Mouse (Mus musculus) skeletal muscle tissue, adult 2 months (tissue): ENCODE results near the gene Mfsd6l.

Source experiments
- DNase-seq: peaks from one replicate; pipeline ENCODE4 v3.0.0-alpha.2; 2012; ENCODE audit warnings: low read depth, low spot score

The Mfsd6l gene

DNA sequence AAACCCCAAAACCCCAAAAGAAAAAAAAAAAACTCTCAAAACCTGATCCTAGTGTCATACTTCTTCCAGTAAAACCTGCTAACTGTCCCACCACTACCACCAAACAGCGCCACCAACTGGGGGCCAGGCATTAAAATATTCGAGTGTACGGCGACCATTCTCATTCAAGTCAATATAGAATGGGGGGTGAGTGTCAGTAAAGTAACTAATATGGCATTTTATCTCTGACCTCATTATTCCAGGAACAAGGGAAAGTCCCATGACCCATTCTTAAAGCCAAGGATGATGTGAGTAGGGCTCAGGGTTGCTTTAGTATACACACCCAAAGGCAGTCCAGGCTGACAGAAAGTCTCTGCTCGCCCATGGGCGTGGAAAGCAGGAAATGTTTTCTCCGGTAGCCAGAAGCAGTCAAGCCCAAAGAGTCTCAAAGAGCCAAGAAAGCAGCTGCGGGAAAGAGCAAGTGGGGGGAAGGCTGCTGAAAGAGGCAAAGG is 2.0 kb upstream of the Mfsd6l start:
- DNase-seq, result peak; percentile 46

- DNase-seq, result no peak
Observed at GRCm38 (mm10) chr11:68559546-68559945, 3.6 kb downstream of the Mfsd6l start.

DNA sequence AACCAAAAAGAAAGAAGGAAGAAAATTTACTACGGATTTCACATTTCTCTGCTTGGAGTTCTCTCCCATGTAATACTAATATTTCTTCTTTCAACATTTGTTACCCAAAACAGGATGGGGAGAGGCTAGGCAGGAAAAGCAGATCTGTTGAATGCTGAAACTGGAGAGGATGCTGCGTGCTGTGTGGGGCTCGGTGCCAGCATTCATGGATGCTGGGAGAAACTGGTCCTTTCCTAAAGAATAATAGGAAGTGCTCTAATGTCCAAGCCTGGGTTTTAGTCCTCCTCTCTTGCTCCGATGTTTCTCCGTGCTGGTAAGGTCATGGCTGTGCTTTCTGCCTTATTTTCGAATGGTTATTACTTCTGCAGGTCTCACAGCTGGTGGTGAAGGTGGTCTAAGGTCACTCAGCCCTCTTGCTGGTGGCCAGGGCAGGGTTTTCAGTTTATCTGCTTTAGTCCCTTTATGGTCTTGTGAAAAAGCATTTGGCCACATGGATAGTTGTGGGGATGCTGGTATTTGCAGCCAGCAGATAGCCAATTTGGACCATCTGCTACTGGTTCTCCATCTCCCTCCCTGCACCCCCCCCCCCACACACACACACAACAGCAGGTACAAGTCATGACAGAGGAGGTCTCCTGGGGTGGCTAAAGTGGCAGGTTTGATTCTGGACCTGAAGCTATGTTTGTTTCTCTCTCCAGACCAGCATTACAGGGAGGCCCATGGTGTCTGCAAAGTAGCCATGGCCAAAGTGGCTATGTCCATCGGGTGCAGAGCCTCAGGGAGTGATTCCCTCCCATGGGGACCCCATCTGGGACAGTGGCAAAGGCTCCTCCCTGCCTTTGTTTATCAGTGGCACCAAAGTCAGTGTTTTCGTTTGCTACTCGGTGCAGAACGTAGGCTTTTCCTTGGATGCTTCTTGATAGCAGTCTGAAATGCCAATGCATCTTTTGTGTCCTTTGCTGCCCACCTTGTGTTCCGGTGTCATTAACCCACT is 6.3 kb downstream of the Mfsd6l start:
- no peak for DNase-seq

GRCm38 (mm10) chr11:68564356-68565031 is 8.5 kb downstream of the Mfsd6l start:
- no peak for DNase-seq

GRCm38 (mm10) chr11:68565032-68565429 is 9.0 kb downstream of the Mfsd6l start:
- DNase-seq, result no peak

GRCm38 (mm10) chr11:68566447-68567059 is 10.6 kb downstream of the Mfsd6l start:
- DNase-seq, result peak; percentile 51

- DNase-seq, result peak; percentile 37
Observed at GRCm38 (mm10) chr11:68570861-68571260, 14.9 kb downstream of the Mfsd6l start.

GRCm38 (mm10) chr11:68577076-68577475 is 21.1 kb downstream of the Mfsd6l start:
- no peak for DNase-seq

- peak; percentile 21 for DNase-seq
Observed at GRCm38 (mm10) chr11:68579462-68579881, 23.5 kb downstream of the Mfsd6l start.

- no peak for DNase-seq
Observed at GRCm38 (mm10) chr11:68580566-68580965, 24.6 kb downstream of the Mfsd6l start.

GRCm38 (mm10) chr11:68583225-68583624 is 27.2 kb downstream of the Mfsd6l start:
- no peak for DNase-seq

GRCm38 (mm10) chr11:68583906-68584480 is 28.0 kb downstream of the Mfsd6l start:
- no peak for DNase-seq

DNA sequence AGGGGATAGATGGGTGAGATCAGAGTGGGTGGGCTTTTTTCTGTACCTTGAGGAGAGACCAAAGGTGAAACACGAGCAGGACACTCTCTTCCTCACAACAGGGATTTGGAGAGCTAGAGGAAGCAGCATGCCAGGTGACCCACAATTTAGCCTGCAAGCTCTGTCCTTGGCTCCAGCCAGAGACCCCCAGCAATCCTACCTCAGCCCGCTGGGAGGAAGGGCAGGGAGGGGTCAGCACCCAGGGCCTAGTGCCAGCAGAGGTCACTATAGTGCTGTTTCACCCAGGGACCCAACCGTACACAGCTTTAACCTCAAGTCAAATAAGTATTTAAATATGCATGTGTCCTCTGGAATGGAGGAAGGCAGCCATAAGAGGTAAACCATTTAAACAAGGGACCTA is 29.9 kb downstream of the Mfsd6l start:
- DNase-seq, result no peak

DNA sequence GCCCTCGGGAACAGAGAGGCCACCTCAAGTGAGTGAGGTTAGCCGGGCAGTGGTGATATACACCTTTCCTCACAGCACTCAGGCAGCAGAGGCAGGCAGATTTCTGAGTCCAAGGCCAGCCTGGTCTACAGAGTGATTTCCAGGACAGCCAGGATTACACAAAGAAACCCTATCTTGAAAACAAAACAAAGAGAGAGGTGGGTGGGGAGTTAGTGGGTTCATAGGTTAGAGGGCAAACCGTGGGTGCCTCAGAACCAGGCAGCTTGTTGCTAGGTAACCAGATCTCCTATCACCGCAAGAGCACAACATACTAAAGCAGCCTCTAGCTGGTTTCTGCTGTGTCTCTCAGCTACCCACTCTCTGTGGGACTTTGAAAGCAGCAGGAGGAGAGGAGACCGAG is 30.7 kb downstream of the Mfsd6l start, which contains the start of gene Ccdc42:
Gene Ccdc42 (plus strand): TSS at position 301 of the 400 bp plus-strand sequence.
- no peak for DNase-seq

DNA sequence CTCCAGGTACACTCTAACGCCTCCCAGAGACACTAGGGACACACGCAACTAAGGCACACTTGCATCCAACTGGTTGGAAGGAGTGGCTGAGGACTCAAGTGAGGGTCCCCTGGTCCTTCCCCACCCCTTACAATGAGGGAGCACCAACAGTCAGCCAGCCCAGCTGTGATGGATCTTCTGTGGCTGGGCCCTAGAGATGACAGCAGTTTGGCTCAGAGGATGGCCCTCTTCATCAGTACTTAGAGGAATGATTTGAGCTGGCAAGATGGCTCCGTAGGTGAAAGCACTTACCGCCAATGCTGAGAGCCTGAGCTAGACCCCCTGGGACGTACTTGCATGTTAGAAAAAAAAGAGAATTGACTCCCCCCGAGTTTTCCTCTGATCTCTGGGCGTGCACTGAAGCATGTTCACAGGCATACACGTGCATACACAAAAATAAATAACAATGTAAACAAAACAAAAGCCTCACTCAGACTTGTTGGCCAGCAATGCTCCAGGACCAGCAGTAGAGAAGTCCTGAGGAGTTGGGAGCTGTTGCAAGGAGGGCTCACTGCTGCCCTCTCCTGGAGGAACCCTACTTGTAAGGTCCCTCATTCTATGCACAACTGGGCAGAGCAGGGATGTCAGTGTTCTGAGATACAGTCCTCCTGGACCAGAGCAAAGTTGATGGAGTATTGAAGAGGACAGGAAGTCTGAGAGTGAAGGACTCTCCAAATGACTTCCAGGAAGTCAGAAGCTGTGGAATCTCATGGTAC is 33.2 kb downstream of the Mfsd6l start:
- peak; percentile 72 for DNase-seq

DNA sequence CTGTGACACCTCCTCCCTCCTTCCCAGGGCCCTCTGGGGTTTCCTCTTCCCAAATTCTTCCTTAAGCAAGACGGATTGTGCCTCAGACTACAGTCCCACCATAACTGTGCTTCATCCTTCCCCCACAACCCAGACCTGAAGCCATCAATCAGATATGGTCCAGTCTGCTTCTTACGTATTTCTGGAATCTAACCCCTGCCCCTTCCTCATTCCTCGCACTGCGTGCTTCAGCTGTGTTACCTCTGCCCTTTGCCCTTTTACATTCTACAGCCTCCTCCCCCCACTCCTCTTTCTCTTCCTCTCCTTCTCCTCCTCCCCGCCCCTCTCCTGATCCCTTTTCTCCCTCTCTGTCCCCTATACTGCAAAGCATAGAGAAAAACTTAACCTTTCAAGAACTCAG is 35.7 kb downstream of the Mfsd6l start:
- DNase-seq, result no peak

DNA sequence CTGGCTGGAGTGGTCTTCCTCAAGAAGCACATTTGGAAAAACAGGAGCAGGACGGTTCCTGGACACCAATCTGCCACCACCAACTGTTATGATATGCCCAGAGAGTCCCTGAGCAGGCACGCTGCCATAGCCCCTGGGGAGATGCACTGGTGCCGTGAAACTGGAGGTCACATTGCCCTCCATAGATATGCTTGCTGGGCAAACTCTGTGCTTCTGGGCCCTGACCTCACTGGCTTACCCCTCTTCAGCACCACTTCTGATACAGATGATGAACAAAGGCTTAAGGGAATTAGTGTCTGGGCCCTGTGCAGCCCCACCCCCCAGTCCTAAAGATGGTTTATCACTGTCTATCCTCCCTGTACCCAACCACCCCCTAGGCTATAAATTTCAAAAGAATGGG is 37.3 kb downstream of the Mfsd6l start:
- no peak for DNase-seq

DNA sequence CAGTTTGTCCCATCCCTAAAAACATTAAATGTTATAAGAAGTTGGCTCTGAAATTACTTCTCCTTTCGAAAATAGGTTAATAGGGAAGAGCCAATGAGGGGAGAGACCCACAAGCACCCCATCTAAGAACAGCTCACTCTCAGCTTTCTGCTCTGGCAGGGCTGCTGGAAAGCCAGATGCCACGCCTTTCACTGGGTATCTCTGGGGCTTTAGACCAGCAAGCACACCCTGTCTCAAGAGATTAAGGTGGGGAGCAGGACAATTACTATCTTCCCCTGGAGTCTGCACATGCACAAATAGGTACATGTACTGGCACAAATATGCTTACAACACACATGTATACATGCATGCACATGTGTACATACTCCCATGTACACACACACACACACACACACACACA is 41.9 kb downstream of the Mfsd6l start:
- DNase-seq, result no peak

GRCm38 (mm10) chr11:68600551-68601021 is 44.6 kb downstream of the Mfsd6l start:
- DNase-seq, result peak; percentile 18

- DNase-seq, result peak; percentile 32
Observed at GRCm38 (mm10) chr11:68601486-68601991, 45.6 kb downstream of the Mfsd6l start.
